Mouse (Mus musculus): Measurements from ENCODE around the gene Ier5l. TPM values are rescaled to one million over a fixed set of nuclear protein-coding genes. Genes with fewer than 3 reads are reported as not detected.

Gene Ier5l
- 12.6 and 22.5 TPM in 2 replicates for polyA plus RNA-seq (2012; rRNA removed)

DNA sequence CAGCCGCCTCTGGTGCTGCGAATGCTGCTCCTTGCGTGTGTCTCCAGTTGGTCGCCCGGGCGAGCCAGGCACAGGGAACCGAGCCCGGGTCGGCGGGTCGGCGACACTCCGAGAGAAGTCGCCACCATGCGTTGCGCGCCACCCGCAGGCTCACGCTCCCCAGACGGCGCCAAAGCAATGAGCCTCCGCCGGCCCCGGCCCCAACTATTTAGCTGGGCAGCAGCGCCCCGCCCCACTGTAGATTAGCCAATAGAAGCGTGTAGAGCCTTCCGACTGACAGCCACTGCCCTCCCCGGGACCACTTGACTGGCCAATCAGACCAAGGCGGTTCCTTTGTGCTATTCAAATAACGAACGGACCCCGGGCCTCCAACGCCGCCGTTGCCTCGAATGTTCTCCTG is at the start of gene Ier5l:
Gene Ier5l, minus strand, starts transcription at position 181 of the 400 bp plus-strand sequence.
- TF ChIP-seq POLR2A (IDR thresholded peaks at IDR 0.05; ENCODE audit: borderline replicate concordance, extremely low read depth, low read depth, low read length) (peak; percentile 98), CTCF (IDR thresholded peaks at IDR 0.05; ENCODE audit: insufficient read depth, low read length) (no peak)
- WGBS, result under 1% methylated on average over 37 of the region's 37 CpGs
- DNase-seq, result peak; percentile 96
- Histone ChIP-seq H3K4me3 (replicated peaks; ENCODE audit: extremely low read depth, low read depth, low read length) (peak within 1 kb of the TSS; percentile 84), H3K4me1 (ENCODE audit: control insufficient read depth, insufficient read depth, low read length) (peaks cover 7% of the 10 kb centered on the region; the same call in 1 of the 2 replicates)

DNA sequence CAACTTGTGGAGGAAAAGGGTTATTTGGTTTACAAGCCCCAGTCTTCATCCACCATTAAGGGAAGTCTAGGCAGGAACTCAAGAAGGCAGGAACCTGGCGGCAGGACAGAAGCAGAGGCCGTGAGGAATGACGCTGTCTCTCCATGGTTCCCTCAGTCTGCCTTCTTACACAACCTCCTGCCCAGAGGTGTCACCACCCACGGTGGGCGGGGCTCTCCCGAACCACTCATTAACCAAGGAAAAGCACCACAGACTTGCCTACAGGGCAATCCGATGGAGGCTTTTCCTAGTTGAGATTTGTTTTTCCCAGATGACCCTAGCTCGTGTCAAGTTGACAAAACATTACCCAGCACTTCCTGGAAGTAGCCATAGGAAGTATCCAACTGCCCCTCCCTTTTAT is 49.7 kb upstream of the Ier5l start:
- no peak for DNase-seq
- Histone ChIP-seq H3K4me3 (replicated peaks; ENCODE audit: extremely low read depth, low read depth, low read length) (no peak overlapping the region), H3K4me1 (ENCODE audit: control insufficient read depth, insufficient read depth, low read length) (no peaks in the 10 kb centered on the region)
- TF ChIP-seq POLR2A (IDR thresholded peaks at IDR 0.05; ENCODE audit: borderline replicate concordance, extremely low read depth, low read depth, low read length) (no peak), CTCF (IDR thresholded peaks at IDR 0.05; ENCODE audit: insufficient read depth, low read length) (no peak)
- 67% methylated on average over 8 of the region's 8 CpGs for WGBS

DNA sequence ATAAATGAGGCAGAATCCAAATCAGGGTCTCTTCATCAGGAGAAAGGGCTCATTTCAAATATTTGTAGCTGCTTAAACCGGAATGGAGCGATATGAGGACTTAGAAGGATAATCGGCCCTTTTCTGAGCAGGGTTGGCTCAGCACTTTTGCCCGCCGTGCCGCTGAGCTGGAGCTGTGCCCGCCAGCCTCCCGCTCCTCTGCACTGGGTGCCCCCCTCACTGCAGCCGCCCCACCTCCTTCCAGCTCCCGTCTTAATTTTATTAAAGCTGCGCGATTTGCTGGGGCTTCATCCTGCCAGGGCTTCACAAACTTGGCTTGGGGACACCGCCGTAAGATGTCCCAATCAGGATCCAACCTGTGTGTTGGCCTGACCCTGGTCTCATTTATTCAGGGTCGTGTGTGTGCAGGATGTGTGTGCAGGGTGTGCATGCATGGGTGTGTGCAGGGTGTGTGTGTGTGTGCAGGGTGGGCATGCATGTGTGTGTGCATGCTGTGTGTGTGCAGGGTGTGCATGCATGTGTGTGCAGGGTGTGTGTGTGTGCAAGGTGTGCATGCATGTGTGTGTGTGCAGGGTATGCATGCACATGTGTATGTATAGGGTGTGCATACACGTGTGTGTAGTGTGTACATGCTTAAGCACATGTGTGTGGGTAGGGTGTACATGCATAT is 36.8 kb upstream of the Ier5l start:
- H3K4me3 ChIP-seq (replicated peaks; ENCODE audit: extremely low read depth, low read depth, low read length), result no peak overlapping the region
- DNase-seq, result no peak
- WGBS, result 77% methylated on average over 16 of the region's 16 CpGs
- no peak for TF ChIP-seq CTCF (IDR thresholded peaks at IDR 0.05; ENCODE audit: insufficient read depth, low read length)
- TF ChIP-seq POLR2A (IDR thresholded peaks at IDR 0.05; ENCODE audit: borderline replicate concordance, extremely low read depth, low read depth, low read length), result no peak
- no peaks in the 10 kb centered on the region for H3K4me1 ChIP-seq (ENCODE audit: control insufficient read depth, insufficient read depth, low read length)

DNA sequence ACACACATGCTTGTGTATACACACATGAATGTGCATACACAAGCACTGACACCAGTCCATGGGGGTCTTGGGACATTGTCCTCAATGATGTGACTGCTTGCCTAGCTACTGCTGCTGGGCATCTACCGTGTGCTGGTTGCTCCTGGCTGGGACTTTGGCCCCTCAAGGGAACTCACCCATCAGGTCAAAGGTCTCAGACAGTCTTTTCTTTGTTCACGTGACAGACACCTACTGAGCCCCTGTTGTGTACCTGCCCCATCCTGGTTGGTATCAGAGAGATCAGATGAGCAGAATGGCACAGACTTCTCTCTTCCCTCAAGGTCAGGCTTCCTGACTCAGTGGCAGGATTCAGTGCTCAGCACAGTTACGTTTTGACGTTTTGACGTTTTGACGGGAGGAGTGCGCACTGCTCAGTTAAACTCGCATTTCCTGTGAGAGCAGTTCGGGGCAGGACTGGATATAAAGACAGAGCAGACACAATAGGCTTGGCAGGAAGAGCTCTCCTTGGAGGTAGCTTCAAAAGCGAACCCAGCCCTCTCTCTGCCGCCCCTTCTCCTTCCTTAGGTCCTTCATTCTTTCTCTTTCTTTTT is 33.2 kb upstream of the Ier5l start:
- no peak for DNase-seq
- TF ChIP-seq POLR2A (IDR thresholded peaks at IDR 0.05; ENCODE audit: borderline replicate concordance, extremely low read depth, low read depth, low read length), result no peak
- TF ChIP-seq CTCF (IDR thresholded peaks at IDR 0.05; ENCODE audit: insufficient read depth, low read length), result no peak
- 38% methylated on average over 11 of the region's 11 CpGs for WGBS

DNA sequence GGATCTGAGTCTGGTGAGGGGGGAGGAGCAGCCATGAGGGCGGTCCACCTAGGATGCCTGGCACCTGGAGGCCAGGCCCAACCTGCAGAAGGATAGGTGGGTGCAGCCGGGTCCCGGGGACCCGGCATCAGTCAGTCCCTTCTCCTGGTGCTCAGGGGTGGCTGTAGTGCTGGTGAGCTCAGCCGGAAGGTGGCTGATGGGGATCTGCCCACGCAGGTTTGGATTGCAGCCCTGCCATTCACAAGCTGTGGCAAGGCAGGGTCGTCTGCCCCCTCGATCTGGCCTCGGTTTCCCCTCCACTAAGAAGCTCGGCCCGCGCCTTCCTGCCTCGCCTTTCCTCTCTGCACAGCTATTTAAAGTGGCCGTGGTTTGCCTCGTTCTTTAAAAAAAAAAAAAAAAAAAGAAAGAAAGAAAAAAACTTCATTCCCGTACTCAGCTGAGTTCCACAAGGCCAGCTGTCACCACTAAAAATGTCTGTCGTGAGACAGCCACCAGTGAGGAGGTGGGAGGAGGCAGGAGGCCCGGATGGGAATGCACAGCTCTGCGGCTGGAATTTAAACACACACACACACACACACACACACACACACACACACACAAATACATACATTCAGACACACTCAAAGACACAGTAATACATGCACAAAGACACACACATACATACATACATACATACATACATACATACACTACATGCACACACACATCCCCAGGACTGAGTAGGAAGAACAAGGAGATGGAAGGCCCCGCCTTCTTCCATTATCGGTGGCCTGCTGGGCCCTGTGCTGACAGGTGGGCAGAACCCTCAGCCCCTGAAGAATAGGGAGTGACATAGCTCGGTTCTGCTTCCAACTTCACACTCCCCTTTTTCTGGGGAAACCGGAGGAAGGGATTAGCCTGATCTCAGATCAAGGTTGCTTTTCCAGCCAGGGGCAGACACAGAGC is 29.9 kb upstream of the Ier5l start:
- WGBS, result 36% methylated on average over 23 of the region's 23 CpGs
- TF ChIP-seq CTCF (IDR thresholded peaks at IDR 0.05; ENCODE audit: insufficient read depth, low read length) (no peak), POLR2A (IDR thresholded peaks at IDR 0.05; ENCODE audit: borderline replicate concordance, extremely low read depth, low read depth, low read length) (no peak)
- DNase-seq, result no peak
- no peak overlapping the region for H3K4me3 ChIP-seq (replicated peaks; ENCODE audit: extremely low read depth, low read depth, low read length)
- no peaks in the 10 kb centered on the region for H3K4me1 ChIP-seq (ENCODE audit: control insufficient read depth, insufficient read depth, low read length)

More for the DNA sequence above, 33.2 kb upstream of the Ier5l start:
- Histone ChIP-seq H3K4me3 (replicated peaks; ENCODE audit: extremely low read depth, low read depth, low read length) (no peak overlapping the region), H3K4me1 (ENCODE audit: control insufficient read depth, insufficient read depth, low read length) (no peaks in the 10 kb centered on the region)

DNA sequence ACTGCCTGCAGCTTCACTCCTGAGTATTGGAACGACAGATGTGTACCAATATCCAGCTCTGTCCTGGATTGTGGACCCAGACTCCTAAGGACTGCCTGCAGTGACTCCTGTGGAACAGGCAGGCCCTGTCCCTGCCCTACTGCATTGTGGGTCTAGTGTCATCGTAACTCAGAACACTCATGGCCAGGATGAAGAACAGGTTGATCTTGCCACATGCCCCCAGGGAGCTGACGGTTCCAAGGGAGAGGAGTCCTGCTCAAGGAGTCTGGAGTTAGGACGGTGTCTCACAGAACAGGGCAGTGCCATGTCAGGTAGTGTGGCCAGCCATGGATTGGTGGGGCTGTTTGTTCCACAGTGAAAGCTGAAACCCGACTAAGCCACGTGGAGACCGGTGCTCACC is 27.7 kb upstream of the Ier5l start:
- no peaks in the 10 kb centered on the region for H3K4me1 ChIP-seq (ENCODE audit: control insufficient read depth, insufficient read depth, low read length)
- TF ChIP-seq CTCF (IDR thresholded peaks at IDR 0.05; ENCODE audit: insufficient read depth, low read length), result no peak
- no peak for TF ChIP-seq POLR2A (IDR thresholded peaks at IDR 0.05; ENCODE audit: borderline replicate concordance, extremely low read depth, low read depth, low read length)
- DNase-seq, result no peak
- WGBS, result 75% methylated on average over 7 of the region's 7 CpGs
- H3K4me3 ChIP-seq (replicated peaks; ENCODE audit: extremely low read depth, low read depth, low read length), result no peak overlapping the region

DNA sequence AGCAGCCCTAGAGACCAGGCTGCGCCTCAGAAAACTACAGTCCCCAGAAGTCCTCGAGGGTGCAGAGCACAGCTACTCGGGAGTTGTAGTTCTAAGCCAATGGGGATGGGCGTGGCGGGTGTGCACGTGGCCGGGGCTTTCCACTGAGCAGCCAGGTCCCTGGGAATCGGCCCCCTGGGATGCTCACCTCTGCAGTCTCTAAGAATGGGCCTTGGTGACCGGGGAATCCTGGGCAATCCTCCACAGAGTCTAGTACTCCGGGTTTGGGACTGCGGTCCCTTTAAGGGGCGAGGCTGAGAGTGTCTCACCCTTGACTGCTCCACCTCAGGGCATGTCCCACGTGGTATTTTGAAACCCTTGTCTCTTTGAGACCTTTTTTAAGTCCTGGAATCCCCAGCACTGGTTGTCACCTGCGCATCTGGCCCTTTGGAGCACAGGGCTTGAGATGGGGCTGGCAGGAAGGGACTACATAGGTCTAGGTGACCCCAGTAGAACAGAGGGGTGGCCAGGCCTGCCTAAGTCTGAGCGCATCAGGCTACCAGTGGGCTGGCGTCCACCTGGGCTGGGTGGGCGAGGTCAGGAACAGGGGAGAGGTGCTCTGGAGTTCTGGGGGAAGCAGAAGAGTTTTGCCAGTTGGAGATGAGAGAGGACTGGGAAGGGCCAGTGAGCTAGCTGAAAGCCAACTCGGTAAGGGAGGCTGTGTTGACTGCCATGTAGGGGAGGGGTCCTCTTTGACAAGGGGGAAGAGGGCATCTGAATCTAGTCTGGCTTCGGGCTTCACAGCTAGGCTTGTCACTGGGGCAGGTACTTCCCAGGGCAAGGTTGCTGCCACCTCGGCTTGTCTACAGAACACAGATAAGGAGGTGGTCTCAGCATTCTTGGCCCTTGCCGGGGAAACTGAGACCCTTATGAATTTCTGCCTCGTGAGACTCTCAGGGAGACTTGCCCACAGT is 22.2 kb upstream of the Ier5l start:
- TF ChIP-seq CTCF (IDR thresholded peaks at IDR 0.05; ENCODE audit: insufficient read depth, low read length) (no peak), POLR2A (IDR thresholded peaks at IDR 0.05; ENCODE audit: borderline replicate concordance, extremely low read depth, low read depth, low read length) (no peak)
- Histone ChIP-seq H3K4me3 (replicated peaks; ENCODE audit: extremely low read depth, low read depth, low read length) (peak overlapping the region; percentile 55), H3K4me1 (ENCODE audit: control insufficient read depth, insufficient read depth, low read length) (peaks cover 4% of the 10 kb centered on the region; the same call in 1 of the 2 replicates)
- 25% methylated on average over 22 of the region's 22 CpGs for WGBS
- DNase-seq, result peak; percentile 62

DNA sequence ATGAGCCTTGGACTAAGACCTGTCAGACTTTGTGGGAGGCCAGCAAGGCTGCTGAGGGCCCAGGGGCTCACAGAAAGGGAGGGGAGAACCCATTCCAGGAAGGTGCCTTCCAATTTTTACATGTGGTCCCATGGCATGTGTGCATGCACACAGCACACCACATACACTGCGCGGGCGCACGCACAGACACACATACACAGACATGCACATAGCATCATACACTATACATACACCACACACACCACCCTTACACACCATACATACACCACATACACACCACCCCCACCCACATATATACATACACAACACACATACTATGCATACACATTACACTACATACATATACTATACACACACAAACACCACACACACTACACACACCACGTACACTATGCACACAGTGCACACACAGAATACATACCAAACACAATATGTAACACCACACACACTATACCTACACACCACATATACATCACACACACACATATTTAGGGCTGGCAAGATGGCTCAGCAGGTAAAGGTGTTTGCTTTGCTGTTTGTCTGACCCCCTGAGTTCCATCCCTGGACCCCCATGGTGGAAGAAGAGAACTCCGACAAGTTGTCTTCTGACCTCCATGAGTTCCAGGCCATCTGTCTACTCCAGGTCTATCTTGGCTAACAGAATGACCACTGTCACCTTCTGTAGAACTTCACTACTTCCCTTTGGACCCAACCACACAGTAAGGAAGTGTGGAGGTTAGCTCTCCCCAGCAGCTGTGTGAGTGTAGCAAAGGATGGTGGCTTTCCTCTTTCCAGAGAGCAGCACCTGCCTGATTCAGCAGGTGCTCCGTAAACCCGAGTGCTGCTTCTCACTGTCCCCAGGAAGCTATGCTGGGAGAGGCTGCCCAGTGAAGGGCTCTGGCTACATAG is 21.2 kb upstream of the Ier5l start:
- 77% methylated on average over 8 of the region's 8 CpGs for WGBS
- no peak for DNase-seq
- peaks cover 4% of the 10 kb centered on the region; the same call in 1 of the 2 replicates for H3K4me1 ChIP-seq (ENCODE audit: control insufficient read depth, insufficient read depth, low read length)
- TF ChIP-seq CTCF (IDR thresholded peaks at IDR 0.05; ENCODE audit: insufficient read depth, low read length) (no peak), POLR2A (IDR thresholded peaks at IDR 0.05; ENCODE audit: borderline replicate concordance, extremely low read depth, low read depth, low read length) (no peak)
- H3K4me3 ChIP-seq (replicated peaks; ENCODE audit: extremely low read depth, low read depth, low read length), result no peak overlapping the region
